Mouse (Mus musculus): Measurements from ENCODE around the gene Rassf5.

GRCm38 (mm10) chr1:131259632-131260308 is 14.7 kb upstream of the Rassf5 start:
- TF ChIP-seq MYOD1 (IDR thresholded peaks at IDR 0.05; ENCODE audit: control insufficient read depth in 1 of 3, insufficient read length in 2 of 3, low read depth in 2 of 3) (no peak), MYOG (IDR thresholded peaks at IDR 0.05; ENCODE audit: control insufficient read depth in 1 of 3, insufficient read depth in 1 of 3, insufficient read length in 2 of 3, low read depth in 2 of 3) (no peak), MAX (IDR thresholded peaks at IDR 0.05; ENCODE audit: low read depth) (no peak), E2F4 (IDR thresholded peaks at IDR 0.05; ENCODE audit: insufficient read depth) (no peak), TCF12 (IDR thresholded peaks at IDR 0.05; ENCODE audit: insufficient read depth, poor library complexity, severe bottlenecking) (no peak), CEBPB (IDR thresholded peaks at IDR 0.05; ENCODE audit: insufficient read depth, poor library complexity, severe bottlenecking) (no peak), USF1 (IDR thresholded peaks at IDR 0.05; ENCODE audit: low read depth) (no peak), POLR2A (IDR thresholded peaks at IDR 0.05; ENCODE audit: insufficient read length, low read depth) (no peak), POLR2AphosphoS2 (IDR thresholded peaks at IDR 0.05; ENCODE audit: insufficient read length, low read depth) (no peak), REST (IDR thresholded peaks at IDR 0.05; ENCODE audit: insufficient read depth, insufficient read length) (no peak), SRF (IDR thresholded peaks at IDR 0.05; ENCODE audit: control insufficient read depth, insufficient read length, low read depth) (no peak)
